Mouse (Mus musculus) left cerebral cortex, postnatal 36 days (tissue): Measurements from ENCODE around the gene Asgr1. TPM values are rescaled to one million over a fixed set of nuclear protein-coding genes. Genes with fewer than 3 reads are reported as not detected.
"Not testable (repeated sequence)": the region's sequence is repeated elsewhere in the genome, so short reads cannot be mapped to it uniquely, and the experiment has no call there.

ENCODE experiments used
- DNase-seq, 2 experiments: peaks; one replicate each; pipeline ENCODE4 v3.0.0; 2021 to 2022; ENCODE audit warnings: low spot score in 2 of 2, mixed read lengths in 1 of 2
- intact Hi-C: fragments of 180-260 bp; cut with DNase I; formaldehyde crosslinking; loops from one replicate; pipeline ENCODE4 v1.15.1; 2025
- total RNA-seq, 2 experiments: library from RNA; stranded (reverse); gene quantifications; 2 replicates each; pipeline ENCODE4 v1.2.3; 2021

Asgr1 gene
- total RNA-seq, 2 experiments from 2014 or later, result 0.99 to 1.1 TPM

GRCm38 (mm10) chr11:70057805-70058204 lies 3.9 kb downstream of the Asgr1 start:
- intact Hi-C loops, result loop anchor here (5.0 kb wide), 1 partner anchor 154 kb away; the partner anchor contains the start of gene Slc16a11
- DNase-seq, result no peak

- no peak for DNase-seq
- intact Hi-C loops, result loop anchor here (5.0 kb wide), 1 partner anchor 152 kb away; the partner anchor contains the start of gene Slc16a11
Measured at GRCm38 (mm10) chr11:70059930-70060329, 6.0 kb downstream of the Asgr1 start.

- intact Hi-C loops, result no loop called here
Measured at GRCm38 (mm10) chr11:70063053-70063452, 9.2 kb downstream of the Asgr1 start.

GRCm38 (mm10) chr11:70066701-70067100 lies 12.8 kb downstream of the Asgr1 start:
- intact Hi-C loops, result no loop called here

More at GRCm38 (mm10) chr11:70063053-70063452, 9.2 kb downstream of the Asgr1 start:
- DNase-seq, result no peak

GRCm38 (mm10) chr11:70068245-70068644 lies 14.4 kb downstream of the Asgr1 start:
- DNase-seq, result no peak
- intact Hi-C loops, result no loop called here

More at GRCm38 (mm10) chr11:70066701-70067100, 12.8 kb downstream of the Asgr1 start:
- no peak for DNase-seq

- intact Hi-C loops, result loop anchor here (10.0 kb wide), 1 partner anchor 265 kb away; no protein-coding TSS in a partner anchor
- no peak for DNase-seq
Measured at GRCm38 (mm10) chr11:70070057-70070456, 16.2 kb downstream of the Asgr1 start.

- intact Hi-C loops, result loop anchor here (10.0 kb wide), 1 partner anchor 264 kb away; no protein-coding TSS in a partner anchor
- not testable (repeated sequence) for DNase-seq
Measured at GRCm38 (mm10) chr11:70070603-70071002, 16.7 kb downstream of the Asgr1 start.

- peak; percentile 63 to 68 for DNase-seq
- intact Hi-C loops, result loop anchor here (1.0 to 10.0 kb wide), 3 partner anchors 105 to 260 kb away; no protein-coding TSS in a partner anchor
Measured at GRCm38 (mm10) chr11:70074379-70075071, 20.6 kb downstream of the Asgr1 start.

- no peak for DNase-seq
- intact Hi-C loops, result loop anchor here (2.0 to 10.0 kb wide), 2 partner anchors 125 to 259 kb away; no protein-coding TSS in a partner anchor
Measured at GRCm38 (mm10) chr11:70075581-70075980, 21.7 kb downstream of the Asgr1 start.

GRCm38 (mm10) chr11:70077441-70077840 lies 23.6 kb downstream of the Asgr1 start:
- DNase-seq, result no peak
- intact Hi-C loops, result loop anchor here (10.0 kb wide), 1 partner anchor 257 kb away; no protein-coding TSS in a partner anchor

- intact Hi-C loops, result loop anchor here (10.0 kb wide), 1 partner anchor 256 kb away; no protein-coding TSS in a partner anchor
- DNase-seq, result no peak
Measured at GRCm38 (mm10) chr11:70079175-70079574, 25.3 kb downstream of the Asgr1 start.

- DNase-seq, result no peak
- intact Hi-C loops, result loop anchor here (10.0 kb wide), 1 partner anchor 255 kb away; no protein-coding TSS in a partner anchor
Measured at GRCm38 (mm10) chr11:70079928-70080327, 26.0 kb downstream of the Asgr1 start.

GRCm38 (mm10) chr11:70080803-70081590 lies 27.1 kb downstream of the Asgr1 start:
- DNase-seq, result no peak
- intact Hi-C loops, result no loop called here

GRCm38 (mm10) chr11:70084563-70084962 lies 30.7 kb downstream of the Asgr1 start:
- intact Hi-C loops, result no loop called here

GRCm38 (mm10) chr11:70091986-70092783 lies 38.3 kb downstream of the Asgr1 start, which contains the start of gene Asgr2:
Gene Asgr2 (plus strand): TSS chr11:70092644.
- intact Hi-C loops, result no loop called here
- DNase-seq, result no peak

More at GRCm38 (mm10) chr11:70084563-70084962, 30.7 kb downstream of the Asgr1 start:
- no peak for DNase-seq

- no peak for DNase-seq
- intact Hi-C loops, result no loop called here
Measured at GRCm38 (mm10) chr11:70097396-70097795, 43.5 kb downstream of the Asgr1 start.

- intact Hi-C loops, result no loop called here
- DNase-seq, result no peak
Measured at GRCm38 (mm10) chr11:70099102-70099501, 45.2 kb downstream of the Asgr1 start.

GRCm38 (mm10) chr11:70099809-70100208 lies 45.9 kb downstream of the Asgr1 start:
- no peak for DNase-seq
- intact Hi-C loops, result no loop called here

- no peak for DNase-seq
- intact Hi-C loops, result no loop called here
Measured at GRCm38 (mm10) chr11:70103701-70104315, 49.9 kb downstream of the Asgr1 start.
